Mouse (Mus musculus): ENCODE measurements around the gene Tjap1.

Gene Tjap1

GRCm38 (mm10) chr17:46282483-46283123 lies at the start of gene Tjap1:
Tjap1 (minus strand) TSS chr17:46283026.
- peak; percentile 67 for DNase-seq (ENCODE audit: low read depth, low spot score)

GRCm38 (mm10) chr17:46328723-46329122 lies 45.9 kb upstream of the Tjap1 start:
- no peak for DNase-seq (ENCODE audit: low read depth, low spot score)

GRCm38 (mm10) chr17:46327906-46328534 lies 45.2 kb upstream of the Tjap1 start, which contains the start of gene Abcc10:
Abcc10 (minus strand) TSS chr17:46328352.
- DNase-seq (ENCODE audit: low read depth, low spot score), result peak; percentile 90

GRCm38 (mm10) chr17:46327413-46327905 lies 44.6 kb upstream of the Tjap1 start:
- DNase-seq (ENCODE audit: low read depth, low spot score), result no peak

- DNase-seq (ENCODE audit: low read depth, low spot score), result no peak
These were observed 39.4 kb upstream of the Tjap1 start for GRCm38 (mm10) chr17:46322046-46322823.

- DNase-seq (ENCODE audit: low read depth, low spot score), result no peak
These were observed 37.7 kb upstream of the Tjap1 start for GRCm38 (mm10) chr17:46320492-46320891.

- DNase-seq (ENCODE audit: low read depth, low spot score), result no peak
These were observed 33.0 kb upstream of the Tjap1 start for GRCm38 (mm10) chr17:46315813-46316212.

GRCm38 (mm10) chr17:46313135-46313715 lies 30.4 kb upstream of the Tjap1 start:
- no peak for DNase-seq (ENCODE audit: low read depth, low spot score)

- no peak for DNase-seq (ENCODE audit: low read depth, low spot score)
These were observed 27.7 kb upstream of the Tjap1 start for GRCm38 (mm10) chr17:46310515-46310914.

- DNase-seq (ENCODE audit: low read depth, low spot score), result no peak
These were observed 27.0 kb upstream of the Tjap1 start for GRCm38 (mm10) chr17:46309835-46310234.

- no peak for DNase-seq (ENCODE audit: low read depth, low spot score)
These were observed 24.1 kb upstream of the Tjap1 start for GRCm38 (mm10) chr17:46306956-46307355.

- no peak for DNase-seq (ENCODE audit: low read depth, low spot score)
These were observed 21.4 kb upstream of the Tjap1 start for GRCm38 (mm10) chr17:46304184-46304583.

GRCm38 (mm10) chr17:46301892-46302291 lies 19.1 kb upstream of the Tjap1 start:
- no peak for DNase-seq (ENCODE audit: low read depth, low spot score)

GRCm38 (mm10) chr17:46298220-46298913 lies 15.5 kb upstream of the Tjap1 start:
- peak; percentile 32 for DNase-seq (ENCODE audit: low read depth, low spot score)

GRCm38 (mm10) chr17:46297364-46298219 lies 14.8 kb upstream of the Tjap1 start, which contains the start of gene Dlk2:
Dlk2 (plus strand) TSS chr17:46297421.
- DNase-seq (ENCODE audit: low read depth, low spot score), result no peak

GRCm38 (mm10) chr17:46297028-46297363 lies 14.2 kb upstream of the Tjap1 start:
- no peak for DNase-seq (ENCODE audit: low read depth, low spot score)

- no peak for DNase-seq (ENCODE audit: low read depth, low spot score)
These were observed 13.8 kb upstream of the Tjap1 start for GRCm38 (mm10) chr17:46296601-46297000.

- peak; percentile 54 for DNase-seq (ENCODE audit: low read depth, low spot score)
These were observed 4.9 kb upstream of the Tjap1 start for GRCm38 (mm10) chr17:46287678-46288095.

GRCm38 (mm10) chr17:46285407-46285806 lies 2.6 kb upstream of the Tjap1 start:
- no peak for DNase-seq (ENCODE audit: low read depth, low spot score)

- no peak for DNase-seq (ENCODE audit: low read depth, low spot score)
These were observed 1.8 kb upstream of the Tjap1 start for GRCm38 (mm10) chr17:46284653-46285052.
